Mouse (Mus musculus) limb, embryonic 15.5 days (tissue): Measurements from ENCODE around the gene Prpf18. TPM values are rescaled to one million over a fixed set of nuclear protein-coding genes. Genes with fewer than 3 reads are reported as not detected.
"Not testable (repeated sequence)": the region's sequence is repeated elsewhere in the genome, so short reads cannot be mapped to it uniquely, and the experiment has no call there.

Experiments
- ATAC-seq: fragments of 200-750 bp; cut with Nextera tagmentation; 2 replicates; pipeline ENCODE4 v1.8.0; 2017; ENCODE audit warnings: low read depth, moderate TSS enrichment; ENCODE audit not compliant: insufficient number of reproducible peaks, low FRiP score, low TSS enrichment
- H3K27ac ChIP-seq: fragments of 300-500 bp; sonication (generic); 2 replicates; pipeline ENCODE4 v1.5.1; 2015; ENCODE audit warnings: moderate library complexity, mild to moderate bottlenecking, inconsistent platforms
- H3K27me3 ChIP-seq: fragments of 300-500 bp; sonication (generic); 2 replicates; pipeline ENCODE4 v1.6.1; 2015; ENCODE audit warnings: inconsistent platforms
- H3K36me3 ChIP-seq: fragments of 300-500 bp; sonication (generic); 2 replicates; pipeline ENCODE4 v1.6.1; 2015; ENCODE audit warnings: inconsistent platforms
- H3K4me1 ChIP-seq: fragments of 300-500 bp; sonication (generic); 2 replicates; pipeline ENCODE4 v1.6.1; 2015; ENCODE audit warnings: inconsistent platforms
- H3K4me2 ChIP-seq: fragments of 300-500 bp; sonication (generic); 2 replicates; pipeline ENCODE4 v1.6.1; 2015; ENCODE audit warnings: mild to moderate bottlenecking, inconsistent platforms
- H3K4me3 ChIP-seq: fragments of 300-500 bp; sonication (generic); 2 replicates; pipeline ENCODE4 v1.5.1; 2015; ENCODE audit warnings: mild to moderate bottlenecking, inconsistent platforms
- H3K9ac ChIP-seq: fragments of 300-500 bp; sonication (generic); 2 replicates; pipeline ENCODE4 v1.6.1; 2015; ENCODE audit warnings: inconsistent platforms
- H3K9me3 ChIP-seq: fragments of 300-500 bp; sonication (generic); 2 replicates; pipeline ENCODE4 v1.6.1; 2016; ENCODE audit warnings: inconsistent platforms
- WGBS: fragments of 180-500 bp; shearing (Covaris S2); methylation state at CpG from one replicate; pipeline ENCODE4 v1.1.7; 2015; 5-methylcytosine and 5-hydroxymethylcytosine counted together
- polyA plus RNA-seq: library from polyadenylated mRNA; unstranded; fragments of >200 nt; fragmentation: Nextera tagmentation; extraction: Ambion mirVana; gene quantifications from 2 replicates; pipeline ENCODE4 v1.2.1, GENCODE M21; 2015

Gene Prpf18
- polyA plus RNA-seq, 1 experiment from 2014 or later = 34.1 TPM

GRCm38 (mm10) chr2:4630197-4630835 lies 21.6 kb downstream of the Prpf18 start:
- WGBS = 95% methylated on average over 10 of the region's 10 CpGs
- H3K9ac ChIP-seq = no peak overlapping the region
- H3K4me2 ChIP-seq = no peak overlapping the region
- no peak for ATAC-seq
- no peaks in the 10 kb centered on the region for H3K9me3 ChIP-seq
- H3K36me3 ChIP-seq = peaks cover 57% of the 10 kb centered on the region
- no peaks in the 10 kb centered on the region for H3K27me3 ChIP-seq
- H3K27ac ChIP-seq = no peak overlapping the region
- no peak overlapping the region for H3K4me3 ChIP-seq
- no peaks in the 10 kb centered on the region for H3K4me1 ChIP-seq

- Histone ChIP-seq H3K4me1 (no peaks in the 10 kb centered on the region), H3K4me2 (no peak overlapping the region), H3K9me3 (no peaks in the 10 kb centered on the region), H3K4me3 (no peak overlapping the region), H3K36me3 (peaks cover 51% of the 10 kb centered on the region), H3K27me3 (no peaks in the 10 kb centered on the region), H3K27ac (no peak overlapping the region), H3K9ac (no peak overlapping the region)
- ATAC-seq = no peak
- WGBS = 88% methylated on average over 11 of the region's 11 CpGs
Observed at GRCm38 (mm10) chr2:4629470-4629869, 22.4 kb downstream of the Prpf18 start.

DNA sequence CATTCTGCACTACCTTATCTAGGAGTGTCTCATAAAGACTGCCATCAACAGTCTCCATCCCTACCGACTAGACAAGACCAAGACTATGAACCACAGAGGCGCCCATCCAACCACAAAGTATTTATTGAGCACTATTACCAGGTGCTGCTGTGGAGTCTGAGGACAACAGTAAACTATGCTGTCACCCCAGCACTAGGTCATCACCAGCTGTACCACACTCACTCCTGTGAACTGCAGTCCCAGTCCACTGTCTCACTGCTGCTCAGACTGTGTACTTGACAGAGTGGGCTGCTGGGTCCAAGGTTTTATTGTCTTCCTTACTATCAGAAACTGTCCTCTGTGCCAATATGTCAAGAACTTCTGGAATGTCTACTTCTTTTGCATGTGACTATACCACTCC lies 23.0 kb downstream of the Prpf18 start:
- Histone ChIP-seq H3K9me3 (no peaks in the 10 kb centered on the region), H3K27ac (no peak overlapping the region), H3K4me1 (no peaks in the 10 kb centered on the region), H3K36me3 (peaks cover 51% of the 10 kb centered on the region), H3K4me3 (no peak overlapping the region), H3K9ac (no peak overlapping the region), H3K27me3 (no peaks in the 10 kb centered on the region), H3K4me2 (no peak overlapping the region)
- no peak for ATAC-seq
- 86% methylated on average over 2 of the region's 2 CpGs for WGBS

- Histone ChIP-seq H3K4me3 (no peak overlapping the region), H3K27me3 (no peaks in the 10 kb centered on the region), H3K27ac (no peak overlapping the region), H3K4me2 (no peak overlapping the region), H3K4me1 (no peaks in the 10 kb centered on the region), H3K36me3 (peaks cover 42% of the 10 kb centered on the region), H3K9ac (no peak overlapping the region), H3K9me3 (no peaks in the 10 kb centered on the region)
- WGBS = 84% methylated on average over 3 of the region's 3 CpGs
- no peak for ATAC-seq
Observed at GRCm38 (mm10) chr2:4626911-4627310, 25.0 kb downstream of the Prpf18 start.

- H3K4me3 ChIP-seq = no peak overlapping the region
- ATAC-seq = no peak
- H3K9ac ChIP-seq = no peak overlapping the region
- 28% methylated on average over 3 of the region's 3 CpGs for WGBS
- peaks cover 14% of the 10 kb centered on the region for H3K36me3 ChIP-seq
- peak overlapping the region; percentile 85 for H3K27ac ChIP-seq
- H3K9me3 ChIP-seq = no peaks in the 10 kb centered on the region
- H3K4me1 ChIP-seq = peaks cover 20% of the 10 kb centered on the region
- H3K27me3 ChIP-seq = no peaks in the 10 kb centered on the region
- peak overlapping the region; percentile 8; the same call in 1 of the 2 replicates for H3K4me2 ChIP-seq
Observed at GRCm38 (mm10) chr2:4621471-4621985, 30.4 kb downstream of the Prpf18 start.

- Histone ChIP-seq H3K4me1 (peaks cover 20% of the 10 kb centered on the region), H3K4me2 (peak overlapping the region; percentile 8; the same call in 1 of the 2 replicates), H3K9ac (no peak overlapping the region), H3K36me3 (peaks cover 14% of the 10 kb centered on the region), H3K4me3 (no peak overlapping the region), H3K27me3 (no peaks in the 10 kb centered on the region), H3K9me3 (no peaks in the 10 kb centered on the region), H3K27ac (peak overlapping the region; percentile 85)
- 26% methylated on average over 12 of the region's 12 CpGs for WGBS
- ATAC-seq = peak; percentile 84
Observed at GRCm38 (mm10) chr2:4620640-4621401, 31.1 kb downstream of the Prpf18 start.

DNA sequence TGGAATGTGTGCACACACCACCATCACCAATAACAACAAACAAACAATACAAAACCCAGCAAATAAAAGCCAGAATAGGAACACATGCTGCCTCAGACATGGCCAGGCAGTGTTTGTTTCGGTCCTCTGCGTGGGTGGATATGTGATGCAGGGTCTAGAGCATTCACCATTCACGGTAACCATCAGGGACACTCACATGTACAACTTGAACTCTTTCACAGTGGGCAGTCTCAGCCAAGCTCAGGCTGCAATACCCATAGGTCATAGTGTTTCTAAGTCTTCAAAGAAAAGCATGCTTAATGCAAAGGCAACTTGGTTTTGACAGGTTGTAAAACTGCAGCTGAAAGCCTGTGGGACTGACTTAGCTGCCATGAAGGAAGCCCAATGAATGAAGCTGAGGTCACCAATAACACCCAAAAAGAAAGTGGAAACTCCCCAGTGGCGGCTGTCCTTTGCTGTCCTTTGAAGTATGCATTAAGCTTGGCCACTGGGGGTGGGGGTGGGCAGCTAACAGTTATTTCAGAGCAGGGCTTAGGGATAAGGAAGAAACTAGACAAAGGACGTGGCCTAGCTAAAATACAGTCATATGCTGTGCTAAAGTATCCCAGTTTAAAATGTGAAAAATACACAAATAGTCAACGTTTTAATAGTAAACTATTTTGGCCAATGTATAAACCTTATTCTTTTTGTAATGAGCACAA lies 31.9 kb downstream of the Prpf18 start:
- Histone ChIP-seq H3K4me1 (peaks cover 20% of the 10 kb centered on the region), H3K9me3 (no peaks in the 10 kb centered on the region), H3K27me3 (no peaks in the 10 kb centered on the region), H3K36me3 (peaks cover 14% of the 10 kb centered on the region), H3K4me2 (no peak overlapping the region), H3K9ac (no peak overlapping the region), H3K27ac (peak overlapping the region; percentile 85), H3K4me3 (no peak overlapping the region)
- WGBS = 34% methylated on average over 6 of the region's 6 CpGs
- ATAC-seq = peak; percentile 36; the same call in 1 of the 2 replicates

GRCm38 (mm10) chr2:4619126-4619525 lies 32.8 kb downstream of the Prpf18 start:
- H3K27ac ChIP-seq = not testable (repeated sequence)

DNA sequence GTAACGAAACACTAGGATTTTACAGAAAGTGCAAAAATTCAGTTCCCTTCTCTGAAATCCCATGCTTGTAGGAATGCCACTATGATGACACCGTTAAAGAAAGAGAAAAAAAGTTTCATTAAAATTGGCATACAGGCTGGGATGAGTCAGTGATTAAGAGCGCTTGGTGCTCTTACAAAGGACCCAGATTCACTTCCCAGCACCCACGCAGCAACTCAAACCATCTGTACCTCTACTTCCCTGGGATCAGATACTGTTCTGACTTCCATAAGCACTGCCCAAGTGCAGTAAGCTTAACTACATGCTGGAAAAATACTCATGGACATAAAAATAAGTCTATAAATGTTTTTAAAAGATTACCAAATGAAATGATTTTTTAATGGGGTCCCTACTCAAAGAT lies 34.9 kb downstream of the Prpf18 start:
- Histone ChIP-seq H3K9ac (no peak overlapping the region), H3K36me3 (peaks cover 13% of the 10 kb centered on the region), H3K27me3 (no peaks in the 10 kb centered on the region), H3K4me2 (no peak overlapping the region), H3K9me3 (no peaks in the 10 kb centered on the region), H3K4me3 (no peak overlapping the region), H3K4me1 (peaks cover 23% of the 10 kb centered on the region), H3K27ac (no peak overlapping the region)
- WGBS = 84% methylated on average over 4 of the region's 4 CpGs
- ATAC-seq = no peak

More at GRCm38 (mm10) chr2:4619126-4619525, 32.8 kb downstream of the Prpf18 start:
- H3K9ac ChIP-seq, H3K4me3 ChIP-seq, H3K36me3 ChIP-seq, ATAC-seq, H3K4me2 ChIP-seq, H3K27me3 ChIP-seq, H3K9me3 ChIP-seq: not testable (repeated sequence)
- H3K4me1 ChIP-seq = peaks cover 20% of the 10 kb centered on the region

- Histone ChIP-seq H3K27me3 (no peaks in the 10 kb centered on the region), H3K4me3 (no peak overlapping the region), H3K4me2 (no peak overlapping the region), H3K27ac (no peak overlapping the region), H3K36me3 (peaks cover 30% of the 10 kb centered on the region), H3K4me1 (peaks cover 14% of the 10 kb centered on the region), H3K9ac (no peak overlapping the region), H3K9me3 (no peaks in the 10 kb centered on the region)
- WGBS = 84% methylated on average over 2 of the region's 2 CpGs
- no peak for ATAC-seq
Observed at GRCm38 (mm10) chr2:4615014-4615546, 36.8 kb downstream of the Prpf18 start.

- ATAC-seq, H3K27ac ChIP-seq, H3K4me2 ChIP-seq, H3K4me1 ChIP-seq, H3K27me3 ChIP-seq, H3K4me3 ChIP-seq, H3K9me3 ChIP-seq, H3K9ac ChIP-seq: not testable (repeated sequence)
- 45% methylated on average over 6 of the region's 6 CpGs for WGBS
- peaks cover 36% of the 10 kb centered on the region for H3K36me3 ChIP-seq
Observed at GRCm38 (mm10) chr2:4614276-4614929, 37.5 kb downstream of the Prpf18 start.
